Mouse (Mus musculus) liver (tissue): ENCODE measurements around the gene C87499.
A peak's percentile ranks its signal among the peaks of the same experiment; 100 is the strongest.

Experiments
- DNase-seq: peaks from one replicate; pipeline ENCODE4 v3.0.0-alpha.2; 2020; ENCODE audit warnings: mixed read lengths

The C87499 gene

DNA sequence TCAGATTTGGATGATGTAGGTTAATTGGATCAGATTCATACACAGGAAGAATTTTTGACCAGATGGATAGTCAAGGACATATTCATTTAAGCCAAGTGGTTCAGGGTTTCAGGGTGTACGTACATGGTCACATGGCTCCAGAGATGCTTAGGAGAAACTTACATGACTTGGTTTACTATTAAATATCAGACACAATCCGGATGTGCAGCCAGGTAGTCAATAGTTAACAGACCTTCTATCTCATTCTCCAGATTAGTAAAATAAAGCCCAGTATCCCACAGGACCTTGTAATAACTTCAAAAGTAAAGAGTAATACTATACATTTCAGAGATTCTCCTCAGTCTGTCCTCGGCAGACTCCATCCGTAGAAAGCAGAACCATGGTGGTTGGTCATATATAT lies at the start of gene C87499:
Gene C87499, minus strand, starts transcription at position 101 of the 400 bp plus-strand sequence.
- no peak for DNase-seq

DNA sequence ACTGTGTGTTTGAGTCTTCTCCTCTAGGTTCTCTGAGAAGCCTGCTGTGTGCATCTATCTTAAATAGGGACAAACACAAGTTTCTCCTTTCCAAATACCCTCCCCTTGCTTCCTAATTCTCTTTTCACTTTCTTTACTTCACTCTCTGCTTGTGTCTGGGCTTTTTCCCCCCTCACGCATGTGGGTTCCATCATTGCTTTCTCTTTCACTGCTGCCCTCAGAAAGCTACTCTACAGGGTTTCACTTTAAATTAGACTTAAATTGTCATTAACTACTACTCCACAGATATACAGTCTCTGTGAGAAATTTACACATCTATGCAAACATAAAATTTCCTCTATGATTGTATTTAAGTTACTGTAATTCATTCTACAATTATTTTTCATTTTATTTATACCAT lies 49.6 kb upstream of the C87499 start, which contains the start of gene Ifna2:
Gene Ifna2, minus strand, starts transcription at position 101 of the 400 bp plus-strand sequence.
- DNase-seq: no peak

DNA sequence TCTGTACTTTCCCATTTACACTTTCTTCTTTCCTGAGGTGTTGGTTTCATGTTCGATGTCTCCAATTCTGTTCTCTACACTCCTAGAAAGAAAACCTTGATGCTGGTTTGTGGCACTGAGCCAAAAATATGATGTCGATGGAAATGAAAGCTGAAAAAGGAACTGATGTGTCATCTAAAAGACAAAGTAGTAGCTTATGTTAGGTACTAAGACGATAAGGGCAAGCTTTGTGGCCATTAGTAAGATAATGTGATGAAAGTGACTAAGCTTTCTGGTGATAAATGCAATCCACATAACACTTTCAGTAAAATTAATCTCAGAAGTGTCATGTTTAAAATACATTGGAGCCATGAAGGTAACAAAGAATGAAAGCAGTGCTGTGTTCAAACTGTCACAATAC lies 47.1 kb upstream of the C87499 start:
- DNase-seq: no peak

DNA sequence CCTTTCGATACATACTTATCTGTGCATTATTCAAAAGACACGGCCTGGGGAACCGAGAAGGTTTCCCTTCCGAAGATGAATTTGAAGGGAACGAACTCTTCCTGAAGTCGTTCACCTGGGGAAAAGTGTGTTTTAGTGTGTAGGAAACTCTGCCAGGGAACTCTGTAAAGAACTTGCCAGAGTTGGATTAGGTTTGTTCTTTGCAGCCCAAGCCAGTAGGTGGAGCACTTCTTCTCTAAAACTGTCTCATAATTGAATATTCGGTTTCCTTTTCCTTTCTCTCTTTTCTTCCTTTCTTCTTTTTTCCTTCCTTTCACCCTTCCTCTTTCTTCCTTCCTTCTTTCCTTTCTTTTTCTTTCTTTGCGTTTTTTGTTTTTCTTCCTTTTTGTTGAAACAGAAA lies 46.2 kb upstream of the C87499 start:
- DNase-seq: peak; percentile 4

DNA sequence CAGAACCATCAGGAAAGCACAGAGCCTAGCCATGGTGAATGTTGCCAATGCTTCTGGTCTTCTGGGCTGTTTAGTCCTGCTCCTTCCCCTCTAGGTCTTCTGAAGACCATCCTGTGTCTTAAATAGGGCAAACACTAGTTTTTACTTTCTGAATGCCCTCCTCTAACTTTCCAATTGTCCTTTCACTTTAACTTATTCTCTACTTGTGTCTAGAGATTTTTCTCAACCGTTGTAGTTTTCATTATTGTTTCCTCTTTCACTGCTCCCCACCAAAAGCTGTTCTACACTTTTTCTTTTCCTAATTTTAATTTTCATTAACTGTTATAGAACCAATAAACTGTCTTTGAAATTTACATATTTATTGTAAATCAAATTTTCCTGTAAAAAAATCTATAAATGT lies 42.6 kb upstream of the C87499 start, which contains the start of gene Ifna16:
Gene Ifna16, minus strand, starts transcription at position 101 of the 400 bp plus-strand sequence.
- DNase-seq: no peak

DNA sequence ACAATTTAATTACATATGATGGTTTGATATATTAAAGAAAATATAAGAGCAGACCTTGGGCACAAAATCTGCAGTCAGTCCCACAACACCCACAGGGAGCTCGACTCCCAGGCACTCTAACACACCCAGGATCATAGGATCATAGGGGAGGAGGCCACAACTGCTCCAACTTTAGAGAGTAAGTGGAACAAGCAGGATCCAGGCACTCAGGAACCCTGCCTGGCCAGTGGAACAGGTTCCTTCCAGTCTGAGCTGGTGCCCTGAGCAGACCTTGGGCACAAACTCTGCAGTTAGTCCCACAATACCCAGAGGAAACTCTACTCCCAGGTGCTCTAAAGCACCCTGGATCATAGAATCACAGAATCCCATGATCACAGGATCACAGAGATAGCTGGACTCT lies 21.2 kb upstream of the C87499 start:
- no peak for DNase-seq

DNA sequence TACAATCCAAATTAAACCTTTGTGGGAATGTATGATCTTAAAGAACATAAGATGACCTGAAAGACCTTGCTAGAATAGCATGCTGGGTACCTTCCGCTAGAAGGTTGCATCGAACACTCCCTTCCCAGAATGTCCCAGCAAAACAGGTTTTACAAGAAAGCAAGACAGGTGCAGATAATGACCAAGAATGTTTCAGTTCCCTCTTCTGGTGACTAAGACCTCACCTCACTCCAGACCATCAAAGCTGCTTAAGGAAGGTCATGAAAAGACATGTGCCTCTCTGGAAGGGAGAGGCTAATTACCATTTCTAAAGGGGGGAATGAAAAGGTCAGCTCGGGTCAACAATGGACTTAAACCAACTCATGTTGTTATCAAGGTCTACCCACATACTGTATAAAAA lies 19.4 kb upstream of the C87499 start:
- no peak for DNase-seq

DNA sequence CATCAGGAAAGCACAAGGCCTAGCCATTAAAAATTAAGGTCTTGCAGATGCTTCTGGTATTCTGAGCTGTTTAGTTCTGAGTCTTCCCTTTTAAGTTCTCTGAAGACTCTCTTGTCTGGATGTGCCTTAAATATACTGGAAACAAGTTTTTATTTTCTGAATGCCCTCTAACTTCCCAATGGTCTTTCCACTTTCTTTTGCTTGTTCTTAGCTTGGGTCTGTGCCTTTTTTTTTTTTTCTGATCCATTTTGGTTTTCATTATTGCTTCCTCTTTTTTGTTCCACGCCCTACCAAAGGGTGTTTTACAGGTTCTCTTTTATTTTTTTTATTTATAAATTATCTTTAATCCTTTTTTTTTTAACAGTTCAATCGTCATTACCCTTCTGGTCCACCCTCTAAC lies 10.1 kb upstream of the C87499 start, which contains the start of gene Ifna13:
Gene Ifna13, minus strand, starts transcription at position 101 of the 400 bp plus-strand sequence.
- no peak for DNase-seq

DNA sequence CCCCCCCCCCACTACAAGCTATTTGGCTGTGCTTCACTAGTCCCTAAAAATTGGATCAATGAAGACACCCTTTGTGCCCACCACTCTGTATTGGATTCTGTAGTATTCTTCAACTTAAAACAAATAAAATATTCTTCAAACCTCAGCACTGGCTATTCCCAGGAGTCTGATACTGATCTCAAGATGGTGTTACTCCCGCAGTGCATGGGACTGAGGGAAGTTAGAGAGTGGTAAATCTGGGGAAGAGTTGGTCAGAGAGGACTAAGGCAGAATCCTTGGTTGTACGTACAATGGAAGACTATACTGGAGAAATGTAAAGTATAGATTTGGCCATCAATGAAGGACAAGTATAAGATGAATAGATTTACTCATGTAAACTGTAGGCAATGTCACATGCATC lies 8.3 kb upstream of the C87499 start:
- no peak for DNase-seq

DNA sequence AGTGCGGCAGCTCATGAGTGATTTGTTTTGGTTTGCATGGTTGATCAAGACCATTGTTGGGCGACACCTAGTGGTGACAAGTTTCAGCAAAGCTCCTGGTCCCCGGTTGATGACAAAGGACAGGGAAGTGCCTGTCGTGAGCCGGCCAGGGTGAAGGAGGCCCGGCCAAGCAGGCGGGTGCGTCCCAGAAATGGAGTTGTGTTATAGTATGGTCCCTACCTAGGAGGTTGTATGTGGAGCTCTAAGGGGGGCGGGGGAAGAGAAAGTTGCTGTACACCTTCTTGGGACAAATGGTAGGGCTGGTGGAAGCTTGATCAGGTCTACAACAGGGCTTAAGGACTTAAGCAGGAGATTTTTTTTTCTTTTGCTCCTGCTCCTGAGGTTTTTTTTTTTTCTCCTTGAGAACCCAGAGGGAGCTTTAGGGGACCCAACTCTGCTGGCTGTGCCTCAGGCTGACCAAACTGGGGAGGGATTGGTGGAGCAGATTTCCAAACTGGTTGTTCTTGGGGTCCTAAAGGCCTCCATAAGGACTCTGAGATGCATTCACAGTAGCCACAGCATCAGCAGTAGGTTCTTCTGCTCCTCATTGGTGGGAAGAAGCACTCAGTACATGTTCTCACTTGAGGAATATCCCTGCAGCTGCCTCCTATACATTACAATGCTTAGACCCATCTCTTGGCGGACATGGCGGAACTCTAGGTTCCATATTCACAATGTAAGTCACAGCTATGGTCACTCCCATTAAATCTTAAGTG lies 7.0 kb upstream of the C87499 start:
- peak; percentile 95 for DNase-seq

DNA sequence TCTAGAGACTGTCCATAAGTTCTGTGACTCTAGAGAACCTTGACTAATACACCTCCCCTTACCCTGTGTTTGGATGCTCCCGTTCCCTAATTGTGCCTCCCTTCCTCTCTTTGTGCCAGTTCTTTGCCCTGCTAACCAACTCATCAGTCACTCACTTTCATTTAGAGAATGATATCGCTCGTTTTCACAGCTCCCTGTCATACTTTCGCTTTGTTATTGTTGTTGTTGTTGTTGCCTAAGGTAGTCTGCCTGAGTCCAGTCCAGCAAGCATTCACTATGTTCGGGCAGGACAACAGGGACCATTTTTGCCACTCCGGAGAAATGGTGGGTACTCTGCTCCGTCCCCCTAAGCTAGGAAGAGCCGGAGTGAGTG lies 6.5 kb upstream of the C87499 start:
- DNase-seq: no peak

DNA sequence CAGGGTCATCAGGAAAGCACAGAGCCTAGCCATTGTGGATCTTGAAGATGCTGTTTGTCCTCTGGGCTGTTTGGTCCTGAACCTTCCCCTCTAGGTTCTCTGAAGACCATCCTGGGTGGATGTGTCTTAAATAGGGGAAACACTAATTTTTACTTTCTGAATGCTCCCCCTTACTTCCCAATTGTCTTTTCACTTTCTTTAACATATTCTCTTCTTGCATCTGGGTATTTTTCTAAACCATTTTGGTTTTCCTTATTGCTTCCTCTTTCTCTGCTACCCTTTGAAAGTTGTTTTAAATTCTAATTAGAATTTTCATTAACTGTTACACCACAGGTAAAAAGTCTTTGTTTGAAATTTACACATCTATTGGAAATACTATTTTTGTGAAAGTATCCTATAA lies 30.9 kb downstream of the C87499 start, which contains the start of gene Ifna12:
Gene Ifna12, minus strand, starts transcription at position 101 of the 400 bp plus-strand sequence.
- DNase-seq: no peak

DNA sequence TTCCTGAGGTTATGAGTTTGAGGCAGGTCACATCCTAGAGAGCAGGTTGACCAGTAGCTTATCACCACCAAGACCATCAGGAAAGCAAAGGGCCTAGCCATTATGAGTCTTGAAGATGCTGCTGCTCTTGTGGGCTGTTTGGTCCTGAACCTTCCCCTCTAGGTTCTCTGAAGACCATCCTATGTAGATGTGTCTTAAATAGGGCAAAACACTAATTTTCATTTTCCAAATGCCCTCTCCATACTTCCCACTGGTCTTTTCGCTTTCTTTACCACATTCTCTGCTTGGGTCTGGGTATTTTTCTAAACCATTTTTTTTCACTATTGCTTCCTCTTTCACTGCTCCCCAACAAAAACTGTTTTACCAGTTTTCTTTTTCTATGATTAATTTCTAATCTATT lies 41.9 kb downstream of the C87499 start, which contains the start of gene Ifna9:
Gene Ifna9, minus strand, starts transcription at position 101 of the 400 bp plus-strand sequence.
- DNase-seq: no peak
